Mouse (Mus musculus) liver, embryonic 14.5 days (tissue): Measurements from ENCODE around the gene Sec24a. TPM values are rescaled to one million over a fixed set of nuclear protein-coding genes. Genes with fewer than 3 reads are reported as not detected.

Source experiments
- ATAC-seq: fragments of 200-750 bp; cut with Nextera tagmentation; 2 replicates; pipeline ENCODE4 v1.8.0; 2017; ENCODE audit warnings: moderate number of reproducible peaks, mild to moderate bottlenecking, moderate library complexity; ENCODE audit not compliant: insufficient read depth
- DNase-seq, 3 experiments: peaks; one replicate each; pipeline ENCODE4 v3.0.0-alpha.2; 2012 to 2013; ENCODE audit warnings: low read depth in 3 of 3, low spot score in 3 of 3
- H3K27ac ChIP-seq: fragments of 300-500 bp; sonication (generic); 2 replicates; pipeline ENCODE4 v1.5.1; 2014; ENCODE audit warnings: moderate library complexity, mild to moderate bottlenecking, control low read depth, inconsistent platforms
- H3K27me3 ChIP-seq: fragments of 300-500 bp; sonication (generic); 2 replicates; pipeline ENCODE4 v1.6.1; 2014; ENCODE audit warnings: mild to moderate bottlenecking, low read length, moderate library complexity; ENCODE audit not compliant: control insufficient read depth, insufficient read depth
- H3K36me3 ChIP-seq: fragments of 300-500 bp; sonication (generic); replicated peaks from 2 replicates; pipeline ENCODE4 v1.6.1; 2014; ENCODE audit warnings: low read depth; ENCODE audit not compliant: control insufficient read depth, insufficient read depth
- H3K4me1 ChIP-seq, 2 experiments: fragments of 200-500 bp in 1 of 2; fragments of 300-500 bp in 1 of 2; sonication (generic) in 1 of 2; replicated peaks; 2 replicates each; pipeline ENCODE4 v1.6.1; 2012 to 2014; ENCODE audit warnings: antibody characterized with exemption in 1 of 2, inconsistent platforms in 1 of 2, low read length in 1 of 2; ENCODE audit not compliant: control insufficient read depth in 2 of 2, insufficient read depth in 2 of 2
- H3K4me2 ChIP-seq: fragments of 300-500 bp; sonication (generic); 2 replicates; pipeline ENCODE4 v1.6.1; 2014; ENCODE audit warnings: low read depth, mild to moderate bottlenecking, control low read depth, moderate library complexity
- H3K4me3 ChIP-seq, 2 experiments: fragments of 200-500 bp in 1 of 2; fragments of 300-500 bp in 1 of 2; sonication (generic) in 1 of 2; 2 replicates each; pipeline ENCODE4 v1.5.1; 2012 to 2014; ENCODE audit warnings: low read depth in 2 of 2, low read length in 2 of 2, mild to moderate bottlenecking in 2 of 2, control low read depth in 1 of 2, inconsistent platforms in 1 of 2, moderate library complexity in 1 of 2; ENCODE audit not compliant: insufficient read depth in 1 of 2
- H3K9ac ChIP-seq: fragments of 300-500 bp; sonication (generic); replicated peaks from 2 replicates; pipeline ENCODE4 v1.6.1; 2014; ENCODE audit warnings: mild to moderate bottlenecking, control low read depth, moderate library complexity
- H3K9me3 ChIP-seq: fragments of 300-500 bp; sonication (generic); 2 replicates; pipeline ENCODE4 v1.6.1; 2016; ENCODE audit warnings: low read length, mixed read lengths; ENCODE audit not compliant: control insufficient read depth
- CTCF ChIP-seq: IDR thresholded peaks from 2 replicates; pipeline ENCODE4 v1.5.1; 2016; ENCODE audit warnings: antibody characterized with exemption, low read depth, control low read depth
- EP300 ChIP-seq: IDR thresholded peaks from 2 replicates; pipeline ENCODE4 v1.6.1; 2016; ENCODE audit warnings: antibody characterized with exemption, low read depth
- WGBS: fragments of 180-500 bp; shearing (Covaris S2); extraction: QIAGEN DNeasy Blood & Tissue Kit; methylation state at CpG from one replicate; pipeline ENCODE4 v1.1.7; 2014; ENCODE audit not compliant: insufficient replicate concordance; 5-methylcytosine and 5-hydroxymethylcytosine counted together
- polyA plus RNA-seq, 2 experiments: library from polyadenylated mRNA; depleted of rRNA in 1 of 2; stranded (reverse) in 1 of 2; unstranded in 1 of 2; fragments of >200 nt; fragmentation: Nextera tagmentation in 1 of 2; extraction: Ambion mirVana in 1 of 2; gene quantifications; 2 replicates each; pipeline versions ENCODE4 v1.2.1 to v1.2.3; 2012 to 2014

Sec24a gene
- polyA plus RNA-seq, 2 experiments, result 3.7 to 6.2 TPM

- H3K9ac ChIP-seq, result no peak overlapping the region
- H3K4me2 ChIP-seq, result no peak overlapping the region
- no peak for DNase-seq
- H3K9me3 ChIP-seq, result no peaks in the 10 kb centered on the region
- H3K27me3 ChIP-seq, result no peaks in the 10 kb centered on the region
- H3K36me3 ChIP-seq, result peaks cover 22% of the 10 kb centered on the region
- no peak overlapping the region for H3K27ac ChIP-seq
- H3K4me3 ChIP-seq, result no peak overlapping the region
- TF ChIP-seq EP300 (no peak), CTCF (no peak)
- peaks cover 8 to 11% of the 10 kb centered on the region in 2 experiments for H3K4me1 ChIP-seq
- 80% methylated on average over 5 of the region's 5 CpGs for WGBS
- no peak for ATAC-seq
Observed at GRCm38 (mm10) chr11:51777478-51777877, 14.0 kb upstream of the Sec24a start.

GRCm38 (mm10) chr11:51775507-51775906 is 12.1 kb upstream of the Sec24a start:
- Histone ChIP-seq H3K9ac (no peak overlapping the region), H3K27ac (no peak overlapping the region), H3K4me2 (no peak overlapping the region), H3K9me3 (no peaks in the 10 kb centered on the region), H3K36me3 (peaks cover 10% of the 10 kb centered on the region), H3K27me3 (no peaks in the 10 kb centered on the region), H3K4me1 (peaks cover 8 to 11% of the 10 kb centered on the region in 2 experiments), H3K4me3 (no peak overlapping the region)
- DNase-seq (peak in 1 of 3 experiments; percentile 27), ATAC-seq (peak; percentile 35; the same call in 1 of the 2 replicates)
- TF ChIP-seq EP300 (no peak), CTCF (no peak)
- 54% methylated on average over 3 of the region's 3 CpGs for WGBS

DNA sequence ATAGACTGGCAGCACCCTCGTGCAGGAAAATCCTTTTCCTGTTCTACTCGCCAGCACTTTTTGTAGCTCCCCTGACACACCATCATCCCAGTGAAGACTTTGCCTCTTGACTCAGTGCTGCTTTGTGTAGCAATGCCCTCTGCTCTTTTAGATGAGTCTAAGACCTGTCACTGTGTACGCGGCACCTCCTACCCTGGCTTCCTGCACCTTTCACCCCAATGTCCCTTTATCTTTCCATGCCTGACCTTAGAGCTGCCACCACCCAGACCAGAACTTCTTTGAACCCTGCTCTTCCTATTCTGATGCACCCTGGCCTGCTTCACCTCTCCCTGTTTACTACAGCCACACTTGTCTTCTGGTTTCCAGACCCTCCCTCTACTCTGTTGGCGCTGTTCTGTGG is 4.9 kb upstream of the Sec24a start:
- Histone ChIP-seq H3K9ac (no peak overlapping the region), H3K4me2 (no peak overlapping the region)
- ATAC-seq, result peak; percentile 62; the same call in 1 of the 2 replicates

GRCm38 (mm10) chr11:51767579-51768220 is 4.3 kb upstream of the Sec24a start:
- H3K4me3 ChIP-seq, result no peak overlapping the region
- no peak for ATAC-seq

More for the DNA sequence above, 4.9 kb upstream of the Sec24a start:
- no peak overlapping the region for H3K4me3 ChIP-seq
- peaks cover 7 to 14% of the 10 kb centered on the region in 2 experiments for H3K4me1 ChIP-seq
- H3K27me3 ChIP-seq, result no peaks in the 10 kb centered on the region
- H3K27ac ChIP-seq, result peak overlapping the region; percentile 42; the same call in 1 of the 2 replicates
- WGBS, result 55% methylated on average over 5 of the region's 5 CpGs
- no peaks in the 10 kb centered on the region for H3K36me3 ChIP-seq
- H3K9me3 ChIP-seq, result no peaks in the 10 kb centered on the region
- TF ChIP-seq EP300 (no peak), CTCF (no peak)
- DNase-seq, result no peak

DNA sequence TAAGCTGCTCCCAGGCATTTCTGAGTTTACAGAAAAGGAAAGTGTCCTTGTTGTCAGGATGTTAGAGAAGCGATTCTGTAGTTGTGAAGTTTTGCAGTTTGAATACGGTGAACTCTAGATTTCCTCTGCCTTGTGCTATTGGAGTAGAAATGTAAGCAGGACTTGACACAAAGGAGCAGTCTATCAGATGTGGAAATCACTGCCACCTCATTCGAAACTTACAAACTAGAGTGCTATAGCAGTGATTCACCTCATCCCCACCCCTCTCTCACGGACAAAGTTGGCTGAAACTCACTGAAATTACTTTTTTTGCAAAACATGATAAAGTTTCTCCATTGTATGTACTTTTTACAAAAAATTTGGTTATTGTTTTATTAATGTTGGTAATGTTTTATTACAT is 1.4 kb upstream of the Sec24a start:
- Histone ChIP-seq H3K9ac (no peak overlapping the region; the same call in 1 of the 2 replicates), H3K4me1 (peaks cover 7 to 18% of the 10 kb centered on the region in 2 experiments), H3K27ac (no peak overlapping the region), H3K4me3 (peak overlapping the region in 1 of 2 experiments; percentile 94; a peak in 2 of 4 replicates), H3K27me3 (no peaks in the 10 kb centered on the region), H3K9me3 (no peaks in the 10 kb centered on the region), H3K4me2 (peak overlapping the region; percentile 74), H3K36me3 (no peaks in the 10 kb centered on the region)
- DNase-seq (no peak), ATAC-seq (no peak)
- TF ChIP-seq CTCF (no peak), EP300 (no peak)
- 68% methylated on average over 4 of the region's 4 CpGs for WGBS

More at GRCm38 (mm10) chr11:51767579-51768220, 4.3 kb upstream of the Sec24a start:
- Histone ChIP-seq H3K36me3 (no peaks in the 10 kb centered on the region), H3K9ac (no peak overlapping the region), H3K9me3 (no peaks in the 10 kb centered on the region), H3K4me1 (peaks cover 7 to 18% of the 10 kb centered on the region in 2 experiments), H3K27me3 (no peaks in the 10 kb centered on the region), H3K27ac (no peak overlapping the region), H3K4me2 (peak overlapping the region; percentile 17; the same call in 1 of the 2 replicates)
- peak in 1 of 3 experiments; percentile 25 for DNase-seq
- TF ChIP-seq EP300 (no peak), CTCF (no peak)
- WGBS, result 62% methylated on average over 8 of the region's 8 CpGs
